ENCODE assay signal across 18 mouse cellular contexts in the genomic region with DNA sequence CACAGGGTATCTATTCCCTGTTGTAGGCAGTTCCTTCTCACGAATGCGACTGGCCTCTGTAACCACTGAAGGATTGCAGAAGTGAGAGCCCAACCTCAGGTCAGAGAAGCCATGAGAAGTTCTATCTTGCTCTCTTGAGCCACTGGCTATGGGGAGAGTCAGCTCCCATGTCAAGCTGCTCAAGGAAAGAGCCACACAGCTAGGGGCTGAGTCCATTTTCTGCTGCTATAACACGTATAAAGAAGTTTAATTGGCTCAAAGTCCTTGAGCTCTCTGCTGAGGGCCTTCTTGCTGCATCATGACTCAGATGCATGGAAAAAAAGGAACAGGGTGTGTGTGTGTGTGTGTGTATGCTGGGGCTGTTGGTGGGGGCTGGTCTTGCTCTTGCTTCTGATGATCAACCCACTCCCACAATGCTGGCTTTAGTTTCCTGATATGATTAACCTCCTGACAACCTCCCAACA. TPM values are rescaled to one million over a fixed set of nuclear protein-coding genes. Genes with fewer than 3 reads are reported as not detected.
DNase-seq lines count a peak whose midpoint lies in the region; ATAC-seq and TF ChIP-seq lines count a peak whose summit lies in the region.
"Had no signal": no experiment of that assay in that cellular context is flagged by ENCODE, and none has a peak within 500 bp of the region (broad histone marks: within the 10 kb centered on the region; RNA-seq: fewer than 3 reads in every experiment).

No protein-coding gene starts in this region.

- no peaks in the 10 kb centered on the region for H3K9me3 ChIP-seq in CH12.LX (replicated peaks; ENCODE audit: low read length)
- H3K9me3 ChIP-seq: heart, embryonic 15.5 days; hindbrain, embryonic 13.5 days; limb, embryonic 10.5 days; midbrain, embryonic 10.5 days; stomach, embryonic 15.5 days had no signal

- H3K4me3 ChIP-seq in kidney, adult 2 months (ENCODE audit: insufficient read depth, low read depth, low read length): no peak overlapping the region
- no peak overlapping the region for H3K4me3 ChIP-seq in CH12.LX (replicated peaks in 1 of 3; ENCODE audit: low read depth in 2 of 3, low read length in 2 of 3, poor library complexity in 1 of 3)
- H3K4me3 ChIP-seq: heart, embryonic 15.5 days; hindbrain, embryonic 13.5 days; limb, embryonic 10.5 days; midbrain, embryonic 10.5 days; stomach, embryonic 15.5 days had no signal

- peak; percentile 95 for ATAC-seq in granulocyte monocyte progenitor cell, adult 5-6 weeks (replicated peaks; ENCODE audit: poor library complexity, severe bottlenecking)
- ATAC-seq in megakaryocyte, adult 5-6 weeks (ENCODE audit: poor library complexity, severe bottlenecking): peak; percentile 86
- ATAC-seq: CD4-positive, CD25-positive, alpha-beta regulatory T cell, adult 4 months; forebrain, postnatal 0 days had no signal

- no peaks in the 10 kb centered on the region for H3K36me3 ChIP-seq in kidney, adult 2 months (ENCODE audit: control insufficient read depth, insufficient read depth, low read length)
- H3K36me3 ChIP-seq in CH12.LX (replicated peaks in 1 of 2; ENCODE audit: control insufficient read depth in 1 of 2, insufficient read depth in 1 of 2, low read length in 1 of 2): no peaks in the 10 kb centered on the region
- H3K36me3 ChIP-seq: heart, embryonic 15.5 days; hindbrain, embryonic 13.5 days; limb, embryonic 10.5 days; midbrain, embryonic 10.5 days; stomach, embryonic 15.5 days had no signal

- intact Hi-C loops in heart, postnatal 10 days (cut with DNase I): no loop called here

- H3K27me3 ChIP-seq in kidney, adult 2 months (replicated peaks; ENCODE audit: control insufficient read depth, insufficient read depth, low read length): no peaks in the 10 kb centered on the region
- no peaks in the 10 kb centered on the region for H3K27me3 ChIP-seq in CH12.LX (replicated peaks)
- H3K27me3 ChIP-seq: heart, embryonic 15.5 days; hindbrain, embryonic 13.5 days; stomach, embryonic 15.5 days had no signal

- no peak overlapping the region for H3K9ac ChIP-seq in CH12.LX (ENCODE audit: insufficient read depth, low read depth)
- H3K9ac ChIP-seq: forebrain, postnatal 0 days; heart, embryonic 15.5 days; hindbrain, embryonic 13.5 days; stomach, embryonic 15.5 days had no signal

- DNase-seq in kidney, adult 2 months: no peak
- no peak for DNase-seq in kidney, postnatal 10 days
- peak; percentile 40 for DNase-seq in CH12.LX (ENCODE audit: extremely low read depth)
- DNase-seq in right cerebral cortex, postnatal 36 days (ENCODE audit: low spot score in 2 of 2): no peak
- DNase-seq in heart, postnatal 10 days: no peak
- DNase-seq in cerebellum, adult 9-10 months: no peak
- DNase-seq: cerebellum, adult 11-12 months; forebrain, postnatal 0 days; gastrocnemius, postnatal 36 days; thymus, postnatal 36 days had no signal

- TF ChIP-seq POLR2A in kidney, adult 2 months (IDR thresholded peaks at IDR 0.05; ENCODE audit: low read depth, low read length): no peak
- TF ChIP-seq POLR2A in CH12.LX (IDR thresholded peaks at IDR 0.05; ENCODE audit: low read depth, low read length): no peak

- peak; percentile 21; the same call in 1 of the 2 replicates for TF ChIP-seq EP300 in CH12.LX (IDR thresholded peaks at IDR 0.05; ENCODE audit: low read length)

- no peak for TF ChIP-seq CTCF in kidney, adult 2 months (conservative IDR thresholded peaks at IDR 0.05; ENCODE audit: insufficient read depth, insufficient read length, low read depth, low read length)
- no peak for TF ChIP-seq CTCF in CH12.LX (conservative IDR thresholded peaks at IDR 0.05 in 1 of 2, IDR thresholded peaks at IDR 0.05 in 1 of 2; ENCODE audit: low read depth in 2 of 2, low read length in 2 of 2)

- H3K4me2 ChIP-seq in CH12.LX (ENCODE audit: insufficient read depth, low read depth, poor library complexity, severe bottlenecking): peak overlapping the region; percentile 32; the same call in 1 of the 2 replicates
- H3K4me2 ChIP-seq: heart, embryonic 15.5 days; hindbrain, embryonic 13.5 days; stomach, embryonic 15.5 days had no signal

- no peak for TF ChIP-seq RAD21 in CH12.LX (IDR thresholded peaks at IDR 0.05; ENCODE audit: low read depth, low read length)

- in situ Hi-C loops in CH12.LX (cut with MboI; ENCODE audit: low pct_ligation_motif_present, low pct_unique_long_range_greater_than_20kb, low sequenced_read_pairs): no loop called here

- no peaks in the 10 kb centered on the region for H3K79me2 ChIP-seq in CH12.LX (replicated peaks; ENCODE audit: control insufficient read depth, extremely low read depth, insufficient read depth, poor library complexity, severe bottlenecking)

- dilution Hi-C loops in CH12.LX (cut with MboI; ENCODE audit: extremely low pct_ligation_motif_present, extremely low pct_unique_long_range_greater_than_20kb, low sequenced_read_pairs): no loop called here

- peaks cover 8% of the 10 kb centered on the region; the same call in 1 of the 2 replicates for H3K4me1 ChIP-seq in kidney, adult 2 months (ENCODE audit: control insufficient read depth, insufficient read depth, low read length)
- peaks cover 5 to 22% of the 10 kb centered on the region in 2 experiments for H3K4me1 ChIP-seq in CH12.LX (ENCODE audit: control insufficient read depth in 1 of 2, insufficient read depth in 2 of 2)
- H3K4me1 ChIP-seq: heart, embryonic 15.5 days; hindbrain, embryonic 13.5 days; limb, embryonic 10.5 days; stomach, embryonic 15.5 days had no signal

- 44% methylated on average over 3 of the region's 3 CpGs for WGBS in kidney, adult 2 months

- peak overlapping the region; percentile 72 for H3K27ac ChIP-seq in kidney, adult 2 months (ENCODE audit: insufficient read depth, low read depth, low read length)
- no peak overlapping the region for H3K27ac ChIP-seq in CH12.LX (ENCODE audit: insufficient read depth, low read depth)
- H3K27ac ChIP-seq: heart, embryonic 15.5 days; hindbrain, embryonic 13.5 days; limb, embryonic 10.5 days; midbrain, embryonic 10.5 days; stomach, embryonic 15.5 days had no signal

TF ChIP-seq in CH12.LX, 34 proteins besides CTCF, POLR2A, EP300 and RAD21:
- TF ChIP-seq ZMIZ1 (IDR thresholded peaks at IDR 0.05; ENCODE audit: low read depth, low read length) (no peak), CHD2 (IDR thresholded peaks at IDR 0.05; ENCODE audit: low read length) (no peak), NRF1 (IDR thresholded peaks at IDR 0.05; ENCODE audit: low read depth, low read length) (no peak), KAT2A (IDR thresholded peaks at IDR 0.05; ENCODE audit: insufficient replicate concordance, low read length) (no peak), ZC3H11A (IDR thresholded peaks at IDR 0.05; ENCODE audit: low read depth, low read length) (no peak), MAFK (IDR thresholded peaks at IDR 0.05; ENCODE audit: insufficient replicate concordance, low read length) (no peak), HCFC1 (IDR thresholded peaks at IDR 0.05; ENCODE audit: low read depth, low read length) (no peak), CHD1 (IDR thresholded peaks at IDR 0.05; ENCODE audit: low read depth, low read length) (no peak), SMC3 (IDR thresholded peaks at IDR 0.05; ENCODE audit: low read depth, low read length) (no peak), TCF12 (IDR thresholded peaks at IDR 0.05; ENCODE audit: low read depth, low read length) (no peak), MAX (IDR thresholded peaks at IDR 0.05; ENCODE audit: low read length) (no peak), PAX5 (IDR thresholded peaks at IDR 0.05; ENCODE audit: low read length) (no peak), MAZ (IDR thresholded peaks at IDR 0.05; ENCODE audit: low read depth, low read length) (no peak), ZNF384 (IDR thresholded peaks at IDR 0.05; ENCODE audit: low read depth, low read length) (no peak), SIN3A (IDR thresholded peaks at IDR 0.05; ENCODE audit: low read length) (no peak), MXI1 (IDR thresholded peaks at IDR 0.05; ENCODE audit: low read depth, low read length) (no peak), JUND (conservative IDR thresholded peaks at IDR 0.05; ENCODE audit: low read depth, low read length) (no peak), ELF1 (IDR thresholded peaks at IDR 0.05; ENCODE audit: low read depth, low read length) (no peak)

RNA-seq across cellular contexts. Expression of gene Ahcy, which starts 26.5 kb away (rescaled TPM):
- polyA plus RNA-seq in kidney, adult 2 months (2012; rRNA removed): 250 and 263 TPM in 2 replicates
- 514 and 556 TPM in 2 replicates for total RNA-seq in CH12.LX (2012; rRNA removed)
- total RNA-seq in CH12.LX (2014; rRNA removed): 529 and 543 TPM in 2 replicates
- 364 and 444 TPM in 2 replicates for polyA plus RNA-seq in CH12.LX (2012; ENCODE audit: insufficient read length, low read depth)
- 178 and 197 TPM in 2 replicates for total RNA-seq in granulocyte monocyte progenitor cell, adult 5-6 weeks (2014; fragmentation: Nextera tagmentation)
- 114 and 116 TPM in 2 replicates for total RNA-seq in granulocyte monocyte progenitor cell, adult 5-6 weeks (2017)
- total RNA-seq in megakaryocyte, adult 5-6 weeks (2015): 59.7 and 65.7 TPM in 2 replicates
- 35.9 and 37.7 TPM in 2 replicates for total RNA-seq in megakaryocyte, adult 5-6 weeks (2017)
- 10 to 100 TPM; 12.3 to 13.2 TPM for total RNA-seq in heart, postnatal 10 days (2021)

RNA-seq across cellular contexts. Expression of gene Itch, which starts 32.5 kb away (rescaled TPM):
- 15.0 and 17.6 TPM in 2 replicates for polyA plus RNA-seq in kidney, adult 2 months (2012; rRNA removed)
- total RNA-seq in CH12.LX (2012; rRNA removed): 28.5 and 31.1 TPM in 2 replicates
- total RNA-seq in CH12.LX (2014; rRNA removed): 46.6 and 51.4 TPM in 2 replicates
- 23.0 and 25.3 TPM in 2 replicates for polyA plus RNA-seq in CH12.LX (2012; ENCODE audit: insufficient read length, low read depth)
- 32.3 and 56.5 TPM in 2 replicates for total RNA-seq in granulocyte monocyte progenitor cell, adult 5-6 weeks (2014; fragmentation: Nextera tagmentation)
- 54.5 and 63.5 TPM in 2 replicates for total RNA-seq in granulocyte monocyte progenitor cell, adult 5-6 weeks (2017)
- total RNA-seq in megakaryocyte, adult 5-6 weeks (2015): 74.4 and 87.7 TPM in 2 replicates
- 97.9 and 102 TPM in 2 replicates for total RNA-seq in megakaryocyte, adult 5-6 weeks (2017)
- total RNA-seq in heart, postnatal 10 days (2021): 10 to 100 TPM; 35.4 to 39.4 TPM
